Mouse (Mus musculus): Measurements from ENCODE around the gene Misp.

- TF ChIP-seq CTCF (conservative IDR thresholded peaks at IDR 0.05; ENCODE audit: insufficient read depth, insufficient read length, low read depth, low read length) (peak; percentile 27), POLR2A (IDR thresholded peaks at IDR 0.05; ENCODE audit: low read depth, low read length) (no peak)
Measured at GRCm38 (mm10) chr10:79817111-79817510, 3.7 kb upstream of the Misp start.

Data from kidney, adult 2 months (tissue).